Mouse (Mus musculus) heart, postnatal 0 days (tissue): Measurements from ENCODE around the gene Fubp1.
"Not testable (repeated sequence)": the region's sequence is repeated elsewhere in the genome, so short reads cannot be mapped to it uniquely, and the experiment has no call there.

Source experiments
- CTCF ChIP-seq: IDR thresholded peaks from 2 replicates; pipeline ENCODE4 v1.5.1; 2016; ENCODE audit warnings: antibody characterized with exemption, control low read depth, low read depth
- EP300 ChIP-seq: IDR thresholded peaks from 2 replicates; pipeline ENCODE4 v1.6.1; 2016; ENCODE audit warnings: antibody characterized with exemption, low read depth

DNA sequence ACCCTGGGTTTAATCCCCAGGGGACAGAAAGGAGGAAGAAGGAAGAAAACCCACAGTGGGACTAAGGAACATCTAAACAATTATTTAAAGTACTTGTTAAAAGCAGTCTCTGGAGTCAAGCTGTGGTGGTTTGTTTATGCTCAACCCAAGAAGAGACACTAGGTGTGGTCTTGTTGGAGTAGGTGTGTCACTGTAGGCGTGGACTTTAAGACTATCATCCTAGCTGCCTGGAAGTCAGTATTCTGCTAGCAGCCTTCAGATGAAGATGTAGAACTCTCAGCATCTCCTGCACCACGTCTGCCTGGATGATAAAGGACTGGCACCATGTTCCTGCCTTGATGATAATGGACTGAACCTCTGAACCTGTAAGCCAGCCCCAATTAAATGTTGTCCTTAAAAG lies 13.0 kb upstream of the Fubp1 start:
- not testable (repeated sequence) for TF ChIP-seq CTCF, EP300
